Mouse (Mus musculus): ENCODE measurements at regions not wholly inside any gene's neighbourhood (a gene's known extent, or its start where the extent isn't known, plus 50 kb on each side); places are given as distances from the start of the nearest gene placed in this dataset.
"Not testable (repeated sequence)": the region's sequence is repeated elsewhere in the genome, so short reads cannot be mapped to it uniquely, and the experiment has no call there.

- no peak for ATAC-seq (ENCODE audit: low FRiP score, low read depth)
- Histone ChIP-seq H3K27me3 (no peaks in the 10 kb centered on the region), H3K4me3 (no peak overlapping the region), H3K9ac (replicated peaks) (no peak overlapping the region), H3K4me2 (replicated peaks) (no peak overlapping the region), H3K36me3 (no peaks in the 10 kb centered on the region), H3K9me3 (no peaks in the 10 kb centered on the region), H3K27ac (replicated peaks) (no peak overlapping the region; the same call in 1 of the 2 replicates), H3K4me1 (no peaks in the 10 kb centered on the region)
- 81% methylated on average over 3 of the region's 3 CpGs for WGBS
Observed at GRCm38 (mm10) chr12:45468093-45468492, 393.6 kb upstream of the Stxbp6 start.

GRCm38 (mm10) chr12:45467058-45467457, 392.5 kb upstream of the Stxbp6 start:
- H3K4me2 ChIP-seq (replicated peaks) = no peak overlapping the region
- peak overlapping the region; percentile 56; the same call in 1 of the 2 replicates for H3K27ac ChIP-seq (replicated peaks)
- H3K27me3 ChIP-seq = no peaks in the 10 kb centered on the region
- H3K4me1 ChIP-seq = no peaks in the 10 kb centered on the region
- no peak overlapping the region for H3K9ac ChIP-seq (replicated peaks)
- H3K4me3 ChIP-seq = no peak overlapping the region
- no peaks in the 10 kb centered on the region for H3K36me3 ChIP-seq
- WGBS = 47% methylated on average over 2 of the region's 2 CpGs
- no peaks in the 10 kb centered on the region for H3K9me3 ChIP-seq
- ATAC-seq (ENCODE audit: low FRiP score, low read depth) = peak; percentile 27; the same call in 1 of the 2 replicates

- Histone ChIP-seq H3K27ac (replicated peaks) (peak overlapping the region; percentile 63), H3K9ac (replicated peaks) (no peak overlapping the region), H3K4me1 (no peaks in the 10 kb centered on the region), H3K36me3 (no peaks in the 10 kb centered on the region), H3K4me2 (replicated peaks) (no peak overlapping the region), H3K27me3 (no peaks in the 10 kb centered on the region), H3K9me3 (no peaks in the 10 kb centered on the region), H3K4me3 (no peak overlapping the region)
- peak; percentile 95 for ATAC-seq (ENCODE audit: low FRiP score, low read depth)
- WGBS = 56% methylated on average over 3 of the region's 3 CpGs
Observed at GRCm38 (mm10) chr12:45466066-45466465, 391.6 kb upstream of the Stxbp6 start.

GRCm38 (mm10) chr12:45464952-45465351, 390.4 kb upstream of the Stxbp6 start:
- H3K27me3 ChIP-seq = no peaks in the 10 kb centered on the region
- 74% methylated on average over 2 of the region's 2 CpGs for WGBS
- no peak overlapping the region for H3K4me2 ChIP-seq (replicated peaks)
- no peaks in the 10 kb centered on the region for H3K36me3 ChIP-seq
- H3K4me3 ChIP-seq = no peak overlapping the region
- no peak overlapping the region for H3K27ac ChIP-seq (replicated peaks)
- no peaks in the 10 kb centered on the region for H3K9me3 ChIP-seq
- no peaks in the 10 kb centered on the region for H3K4me1 ChIP-seq
- no peak overlapping the region for H3K9ac ChIP-seq (replicated peaks)
- no peak for ATAC-seq (ENCODE audit: low FRiP score, low read depth)

- WGBS = 90% methylated on average over 8 of the region's 8 CpGs
- not testable (repeated sequence) for H3K36me3 ChIP-seq; H3K9me3 ChIP-seq; H3K9ac ChIP-seq (replicated peaks); ATAC-seq (ENCODE audit: low FRiP score, low read depth); H3K27me3 ChIP-seq; H3K4me3 ChIP-seq; H3K27ac ChIP-seq (replicated peaks); H3K4me1 ChIP-seq; H3K4me2 ChIP-seq (replicated peaks)
Observed at GRCm38 (mm10) chr12:45458746-45459145, 384.2 kb upstream of the Stxbp6 start.

GRCm38 (mm10) chr12:45443512-45444190, 369.1 kb upstream of the Stxbp6 start:
- 63% methylated on average over 8 of the region's 8 CpGs for WGBS
- ATAC-seq (ENCODE audit: low FRiP score, low read depth) = peak; percentile 86
- Histone ChIP-seq H3K27me3 (no peaks in the 10 kb centered on the region), H3K4me3 (no peak overlapping the region), H3K27ac (replicated peaks) (no peak overlapping the region), H3K4me2 (replicated peaks) (no peak overlapping the region), H3K9ac (replicated peaks) (no peak overlapping the region), H3K4me1 (no peaks in the 10 kb centered on the region), H3K9me3 (no peaks in the 10 kb centered on the region), H3K36me3 (no peaks in the 10 kb centered on the region)

- Histone ChIP-seq H3K27me3 (no peaks in the 10 kb centered on the region), H3K36me3 (no peaks in the 10 kb centered on the region), H3K4me2 (replicated peaks) (no peak overlapping the region), H3K4me3 (no peak overlapping the region), H3K9me3 (no peaks in the 10 kb centered on the region), H3K27ac (replicated peaks) (no peak overlapping the region), H3K9ac (replicated peaks) (no peak overlapping the region), H3K4me1 (no peaks in the 10 kb centered on the region)
- ATAC-seq (ENCODE audit: low FRiP score, low read depth) = no peak
- WGBS = 52% methylated on average over 4 of the region's 4 CpGs
Observed at GRCm38 (mm10) chr12:45442474-45442873, 368.0 kb upstream of the Stxbp6 start.

- ATAC-seq (ENCODE audit: low FRiP score, low read depth) = no peak
- Histone ChIP-seq H3K4me3 (no peak overlapping the region), H3K27me3 (no peaks in the 10 kb centered on the region), H3K4me2 (replicated peaks) (no peak overlapping the region), H3K27ac (replicated peaks) (no peak overlapping the region), H3K9ac (replicated peaks) (no peak overlapping the region), H3K4me1 (no peaks in the 10 kb centered on the region), H3K9me3 (no peaks in the 10 kb centered on the region), H3K36me3 (no peaks in the 10 kb centered on the region)
- WGBS = 82% methylated on average over 2 of the region's 2 CpGs
Observed at GRCm38 (mm10) chr12:45439745-45440144, 365.2 kb upstream of the Stxbp6 start.

- no peaks in the 10 kb centered on the region for H3K4me1 ChIP-seq
- no peak overlapping the region for H3K9ac ChIP-seq (replicated peaks)
- H3K4me3 ChIP-seq = no peak overlapping the region
- H3K9me3 ChIP-seq = no peaks in the 10 kb centered on the region
- no peaks in the 10 kb centered on the region for H3K36me3 ChIP-seq
- no peak for ATAC-seq (ENCODE audit: low FRiP score, low read depth)
- H3K4me2 ChIP-seq (replicated peaks) = no peak overlapping the region
- no peaks in the 10 kb centered on the region for H3K27me3 ChIP-seq
- no peak overlapping the region for H3K27ac ChIP-seq (replicated peaks)
Observed at GRCm38 (mm10) chr12:45437271-45437670, 362.8 kb upstream of the Stxbp6 start.

- WGBS = 74% methylated on average over 2 of the region's 2 CpGs
- Histone ChIP-seq H3K4me3 (no peak overlapping the region), H3K27me3 (no peaks in the 10 kb centered on the region), H3K27ac (replicated peaks) (no peak overlapping the region), H3K9me3 (no peaks in the 10 kb centered on the region), H3K36me3 (no peaks in the 10 kb centered on the region), H3K4me1 (no peaks in the 10 kb centered on the region), H3K9ac (replicated peaks) (no peak overlapping the region), H3K4me2 (replicated peaks) (no peak overlapping the region)
- ATAC-seq (ENCODE audit: low FRiP score, low read depth) = no peak
Observed at GRCm38 (mm10) chr12:45399436-45399835, 324.9 kb upstream of the Stxbp6 start.

GRCm38 (mm10) chr12:45384864-45385263, 310.4 kb upstream of the Stxbp6 start:
- no peak overlapping the region for H3K9ac ChIP-seq (replicated peaks)
- no peaks in the 10 kb centered on the region for H3K27me3 ChIP-seq
- no peak for ATAC-seq (ENCODE audit: low FRiP score, low read depth)
- H3K4me1 ChIP-seq = no peaks in the 10 kb centered on the region
- H3K4me2 ChIP-seq (replicated peaks) = no peak overlapping the region
- H3K9me3 ChIP-seq = peaks cover 12% of the 10 kb centered on the region
- H3K27ac ChIP-seq (replicated peaks) = no peak overlapping the region
- no peaks in the 10 kb centered on the region for H3K36me3 ChIP-seq
- 66% methylated on average over 3 of the region's 3 CpGs for WGBS
- no peak overlapping the region for H3K4me3 ChIP-seq
